24 mouse cellular contexts compared by ENCODE assay signal in the genomic region with DNA sequence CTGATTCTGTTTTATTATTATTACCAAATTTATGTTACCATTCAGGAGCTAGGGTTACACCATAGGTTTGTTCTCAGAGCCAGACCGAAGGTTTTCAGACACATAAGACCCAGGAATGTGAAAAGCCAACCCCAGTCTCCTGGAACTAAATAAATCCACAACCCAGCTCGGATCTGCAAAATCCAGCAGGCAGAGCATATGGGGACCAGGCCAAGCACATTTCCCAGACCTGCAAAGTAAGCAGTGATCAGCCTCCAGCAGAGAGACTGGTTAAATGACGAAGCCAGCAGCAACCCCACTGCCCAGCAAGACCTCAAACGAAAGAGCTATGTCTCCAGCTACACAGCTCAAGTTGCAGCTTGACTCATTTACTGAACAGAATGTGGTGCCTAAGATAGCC. TPM values are rescaled to one million over a fixed set of nuclear protein-coding genes. Genes with fewer than 3 reads are reported as not detected.
DNase-seq lines count a peak whose midpoint lies in the region; ATAC-seq and TF ChIP-seq lines count a peak whose summit lies in the region.
"Had no signal": no experiment of that assay in that cellular context is flagged by ENCODE, and none has a peak within 500 bp of the region (broad histone marks: within the 10 kb centered on the region; RNA-seq: fewer than 3 reads in every experiment).

No protein-coding gene starts in this region.

- no peak for TF ChIP-seq CTCF in embryonic fibroblast, embryonic 13.5 days (IDR thresholded peaks at IDR 0.05; ENCODE audit: borderline replicate concordance, insufficient read depth, low read length)

- H3K27ac ChIP-seq in embryonic fibroblast, embryonic 13.5 days (ENCODE audit: insufficient read depth, low read length), result peak overlapping the region; percentile 32; the same call in 1 of the 2 replicates
- H3K27ac ChIP-seq in limb, embryonic 15.5 days, result peak overlapping the region; percentile 43; the same call in 1 of the 2 replicates
- no peak overlapping the region for H3K27ac ChIP-seq in heart, embryonic 11.5 days (ENCODE audit: low read depth, low read length)
- H3K27ac ChIP-seq: forebrain, embryonic 10.5 days; hindbrain, embryonic 15.5 days; liver, embryonic 13.5 days; neural tube, embryonic 12.5 days had no signal

- no peaks in the 10 kb centered on the region for H3K36me3 ChIP-seq in limb, embryonic 15.5 days
- H3K36me3 ChIP-seq in heart, embryonic 11.5 days (ENCODE audit: control insufficient read depth, insufficient read depth, low read length), result no peaks in the 10 kb centered on the region
- H3K36me3 ChIP-seq: forebrain, embryonic 10.5 days; hindbrain, embryonic 15.5 days; liver, embryonic 13.5 days; neural tube, embryonic 12.5 days had no signal

- TF ChIP-seq POLR2A in embryonic fibroblast, embryonic 13.5 days (IDR thresholded peaks at IDR 0.05; ENCODE audit: low read depth, low read length), result no peak

- no peak overlapping the region for H3K9ac ChIP-seq in limb, embryonic 15.5 days
- H3K9ac ChIP-seq in heart, embryonic 11.5 days (ENCODE audit: low read depth, low read length), result no peak overlapping the region
- H3K9ac ChIP-seq: forebrain, postnatal 0 days; hindbrain, embryonic 15.5 days; liver, embryonic 13.5 days; neural tube, embryonic 12.5 days had no signal

- DNase-seq in embryo, embryonic 10 days (ENCODE audit: low spot score), result peak; percentile 13
- DNase-seq in embryo, embryonic 9.5 days (ENCODE audit: extremely low spot score), result no peak
- DNase-seq in embryo, embryonic 10.5 days (ENCODE audit: low spot score), result peak; percentile 23
- DNase-seq in kidney, adult 11 months, result no peak
- DNase-seq: adrenal gland, postnatal 36 days; cerebellum, adult 11 months; cerebellum, postnatal 14 days; forebrain, postnatal 0 days; kidney, postnatal 4 days; layer of hippocampus, adult 9-11 months; liver, embryonic 13.5 days; lung, adult 2 months; lung, postnatal 36 days; midbrain, embryonic 14.5 days; right cerebral cortex, postnatal 14 days; spleen, adult 18-20 months had no signal

- no peaks in the 10 kb centered on the region for H3K4me1 ChIP-seq in embryonic fibroblast, embryonic 13.5 days (ENCODE audit: control insufficient read depth, insufficient read depth, low read length)
- peaks cover 4% of the 10 kb centered on the region for H3K4me1 ChIP-seq in limb, embryonic 15.5 days
- H3K4me1 ChIP-seq in heart, embryonic 11.5 days (ENCODE audit: control insufficient read depth, insufficient read depth, low read length), result no peaks in the 10 kb centered on the region
- H3K4me1 ChIP-seq: forebrain, embryonic 10.5 days; hindbrain, embryonic 15.5 days; liver, embryonic 13.5 days; neural tube, embryonic 12.5 days had no signal

- H3K9me3 ChIP-seq in limb, embryonic 15.5 days, result no peaks in the 10 kb centered on the region
- H3K9me3 ChIP-seq in heart, embryonic 11.5 days (replicated peaks; ENCODE audit: control insufficient read depth, low read length), result no peaks in the 10 kb centered on the region
- H3K9me3 ChIP-seq: forebrain, embryonic 10.5 days; hindbrain, embryonic 15.5 days; liver, embryonic 13.5 days; neural tube, embryonic 12.5 days had no signal

- WGBS in limb, embryonic 15.5 days, result 21% methylated on average over 4 of the region's 4 CpGs
- WGBS in heart, embryonic 11.5 days (ENCODE audit: insufficient replicate concordance), result 54% methylated on average over 4 of the region's 4 CpGs

- H3K4me3 ChIP-seq in embryonic fibroblast, embryonic 13.5 days (ENCODE audit: insufficient read depth, low read length), result no peak overlapping the region
- no peak overlapping the region for H3K4me3 ChIP-seq in limb, embryonic 15.5 days
- H3K4me3 ChIP-seq in heart, embryonic 11.5 days (ENCODE audit: low read depth, low read length), result no peak overlapping the region
- H3K4me3 ChIP-seq: forebrain, embryonic 10.5 days; hindbrain, embryonic 15.5 days; liver, embryonic 13.5 days; megakaryocyte, embryonic 14.5 days; neural tube, embryonic 12.5 days had no signal

- H3K27me3 ChIP-seq in limb, embryonic 15.5 days, result no peaks in the 10 kb centered on the region
- H3K27me3 ChIP-seq in heart, embryonic 11.5 days (ENCODE audit: control insufficient read depth, insufficient read depth, low read length), result no peaks in the 10 kb centered on the region
- H3K27me3 ChIP-seq: hindbrain, embryonic 15.5 days; liver, embryonic 13.5 days; neural tube, embryonic 12.5 days; Patski had no signal

- no peak overlapping the region for H3K4me2 ChIP-seq in limb, embryonic 15.5 days
- no peak overlapping the region for H3K4me2 ChIP-seq in heart, embryonic 11.5 days
- H3K4me2 ChIP-seq: hindbrain, embryonic 15.5 days; liver, embryonic 13.5 days; neural tube, embryonic 12.5 days had no signal

- ATAC-seq in limb, embryonic 15.5 days (ENCODE audit: insufficient number of reproducible peaks, low FRiP score, low TSS enrichment, low read depth), result 0 out of 2 replicates have a peak, but pooled peaks have one; percentile 74
- ATAC-seq in heart, embryonic 11.5 days (replicated peaks; ENCODE audit: insufficient number of reproducible peaks, low FRiP score, low TSS enrichment), result no peak
- ATAC-seq: forebrain, postnatal 0 days; Patski had no signal

RNA-seq across cellular contexts. Expression of a gene that starts 43.9 kb away (rescaled TPM):
- polyA plus RNA-seq in embryonic fibroblast, embryonic 13.5 days (2011; ENCODE audit: insufficient read length, low read depth, missing spikeins), result 9.3 and 11.3 TPM in 2 replicates
- 14.9 and 17.2 TPM in 2 replicates for polyA plus RNA-seq in limb, embryonic 15.5 days (2015; fragmentation: Nextera tagmentation; extraction: Ambion mirVana)
- polyA plus RNA-seq in heart, embryonic 11.5 days (2014; fragmentation: Nextera tagmentation; extraction: Ambion mirVana), result 59.4 and 67.0 TPM in 2 replicates

Comparison
In these comparisons a context has a peak if more than half of its experiments do, and no peak if none do; other contexts are left out.
1. DNase-seq: peak in embryo, embryonic 10 days (single experiment) and embryo, embryonic 10.5 days (single experiment); none in embryo, embryonic 9.5 days (single experiment) and kidney, adult 11 months (single experiment).